Mouse (Mus musculus) small intestine, adult 2 months (tissue): ENCODE measurements around the gene Scube3. TPM values are rescaled to one million over a fixed set of nuclear protein-coding genes. Genes with fewer than 3 reads are reported as not detected.

Experiments used
- H3K27ac ChIP-seq: fragments of 200-500 bp; 2 replicates; pipeline ENCODE4 v1.5.1; 2012; ENCODE audit warnings: low read depth, low read length, control low read depth, inconsistent platforms; ENCODE audit not compliant: insufficient read depth
- H3K27me3 ChIP-seq: fragments of 200-500 bp; 2 replicates; pipeline ENCODE4 v1.6.1; 2012; ENCODE audit warnings: mild to moderate bottlenecking, moderate library complexity, low read length, inconsistent platforms; ENCODE audit not compliant: control insufficient read depth, insufficient read depth
- H3K36me3 ChIP-seq: fragments of 200-500 bp; 2 replicates; pipeline ENCODE4 v1.6.1; 2012; ENCODE audit warnings: mild to moderate bottlenecking, low read length, control low read depth, inconsistent platforms; ENCODE audit not compliant: control insufficient read depth, insufficient read depth
- H3K4me1 ChIP-seq: fragments of 200-500 bp; 2 replicates; pipeline ENCODE4 v1.6.1; 2012; ENCODE audit warnings: low read length, inconsistent platforms, mixed read lengths; ENCODE audit not compliant: control insufficient read depth, insufficient read depth, insufficient read length
- H3K4me3 ChIP-seq: fragments of 200-500 bp; 2 replicates; pipeline ENCODE4 v1.5.1; 2012; ENCODE audit warnings: low read depth, mild to moderate bottlenecking, control low read depth, inconsistent platforms, low read length, moderate library complexity
- CTCF ChIP-seq: fragments of 200-500 bp; IDR thresholded peaks from 2 replicates; pipeline ENCODE4 v1.5.1; 2012; ENCODE audit warnings: low read depth, mild to moderate bottlenecking, control low read depth, inconsistent platforms, low read length, moderate library complexity, mixed read lengths; ENCODE audit not compliant: insufficient replicate concordance, insufficient read length; ENCODE audit errors: extremely low read depth
- POLR2A ChIP-seq: fragments of 200-500 bp; IDR thresholded peaks from 2 replicates; pipeline ENCODE4 v1.6.1; 2012; ENCODE audit warnings: low read depth, mild to moderate bottlenecking, control low read depth, inconsistent platforms, low read length, moderate library complexity
- WGBS: fragments of 180-500 bp; shearing (Covaris S2); methylation state at CpG from one replicate; pipeline ENCODE4 v1.1.7; 2018; 5-methylcytosine and 5-hydroxymethylcytosine counted together
- polyA plus RNA-seq: library from polyadenylated mRNA; depleted of rRNA; stranded (reverse); fragments of >200 nt; gene quantifications from 2 replicates; pipeline ENCODE4 v1.2.3, GENCODE M21; 2012

Scube3 gene
- polyA plus RNA-seq, 1 experiment, result 1.2 TPM

GRCm38 (mm10) chr17:28154970-28155369 lies 13.0 kb downstream of the Scube3 start:
- no peak overlapping the region for H3K27ac ChIP-seq
- H3K36me3 ChIP-seq, result no peaks in the 10 kb centered on the region
- no peak overlapping the region for H3K4me3 ChIP-seq
- H3K4me1 ChIP-seq, result no peaks in the 10 kb centered on the region
- H3K27me3 ChIP-seq, result no peaks in the 10 kb centered on the region
- WGBS, result 79% methylated on average over 8 of the region's 8 CpGs
- TF ChIP-seq CTCF (no peak), POLR2A (no peak)

- TF ChIP-seq POLR2A (no peak), CTCF (no peak)
- no peak overlapping the region for H3K4me3 ChIP-seq
- 63% methylated on average over 10 of the region's 10 CpGs for WGBS
These were observed 18.4 kb downstream of the Scube3 start for GRCm38 (mm10) chr17:28160361-28160760.

GRCm38 (mm10) chr17:28161310-28161881 lies 19.5 kb downstream of the Scube3 start:
- H3K36me3 ChIP-seq, result no peaks in the 10 kb centered on the region
- TF ChIP-seq POLR2A, result no peak
- no peak for TF ChIP-seq CTCF
- no peaks in the 10 kb centered on the region for H3K27me3 ChIP-seq
- no peaks in the 10 kb centered on the region; the same call in 1 of the 2 replicates for H3K4me1 ChIP-seq
- 41% methylated on average over 11 of the region's 11 CpGs for WGBS
- H3K4me3 ChIP-seq, result no peak overlapping the region
- H3K27ac ChIP-seq, result no peak overlapping the region

More at GRCm38 (mm10) chr17:28160361-28160760, 18.4 kb downstream of the Scube3 start:
- Histone ChIP-seq H3K36me3 (no peaks in the 10 kb centered on the region), H3K4me1 (no peaks in the 10 kb centered on the region), H3K27ac (no peak overlapping the region), H3K27me3 (no peaks in the 10 kb centered on the region)

- H3K27me3 ChIP-seq, result no peaks in the 10 kb centered on the region
- 10% methylated on average over 6 of the region's 6 CpGs for WGBS
- no peaks in the 10 kb centered on the region for H3K36me3 ChIP-seq
- no peak overlapping the region for H3K27ac ChIP-seq
- TF ChIP-seq CTCF (peak; percentile 95), POLR2A (no peak)
- H3K4me3 ChIP-seq, result no peak overlapping the region
- no peaks in the 10 kb centered on the region; the same call in 1 of the 2 replicates for H3K4me1 ChIP-seq
These were observed 21.7 kb downstream of the Scube3 start for GRCm38 (mm10) chr17:28163666-28164065.

- no peaks in the 10 kb centered on the region; the same call in 1 of the 2 replicates for H3K4me1 ChIP-seq
- no peaks in the 10 kb centered on the region for H3K27me3 ChIP-seq
- WGBS, result 67% methylated on average over 6 of the region's 6 CpGs
- TF ChIP-seq CTCF (no peak), POLR2A (no peak)
- H3K27ac ChIP-seq, result no peak overlapping the region
- H3K36me3 ChIP-seq, result no peaks in the 10 kb centered on the region
- H3K4me3 ChIP-seq, result no peak overlapping the region
These were observed 28.7 kb downstream of the Scube3 start for GRCm38 (mm10) chr17:28170460-28171305.

GRCm38 (mm10) chr17:28172690-28173089 lies 30.7 kb downstream of the Scube3 start:
- H3K27ac ChIP-seq, result no peak overlapping the region
- no peak for TF ChIP-seq CTCF
- no peak for TF ChIP-seq POLR2A
- H3K4me1 ChIP-seq, result peaks cover 4% of the 10 kb centered on the region; the same call in 1 of the 2 replicates
- WGBS, result 60% methylated on average over 9 of the region's 9 CpGs
- no peaks in the 10 kb centered on the region for H3K36me3 ChIP-seq
- H3K4me3 ChIP-seq, result no peak overlapping the region
- no peaks in the 10 kb centered on the region for H3K27me3 ChIP-seq

- WGBS, result 1% methylated on average over 80 of the region's 82 CpGs
- Histone ChIP-seq H3K36me3 (no peaks in the 10 kb centered on the region), H3K27me3 (no peaks in the 10 kb centered on the region), H3K27ac (peak within 1 kb of the TSS; percentile 68; the same call in 1 of the 2 replicates), H3K4me3 (peak within 1 kb of the TSS; percentile 100), H3K4me1 (peaks cover 4% of the 10 kb centered on the region; the same call in 1 of the 2 replicates)
- TF ChIP-seq CTCF (no peak), POLR2A (peak; percentile 40; the same call in 1 of the 2 replicates)
These were observed 35.0 kb downstream of the Scube3 start, which contains the start of gene Zfp523 for GRCm38 (mm10) chr17:28176775-28177539. Gene Zfp523 (plus strand): TSS chr17:28177129.
